Mouse (Mus musculus): Measurements from ENCODE around the gene Gbp3. TPM values are rescaled to one million over a fixed set of nuclear protein-coding genes. Genes with fewer than 3 reads are reported as not detected.

Gene Gbp3
- polyA plus RNA-seq, 1 experiment from 2014 or later, result 0.23 TPM

- no peaks in the 10 kb centered on the region for H3K9me3 ChIP-seq
- H3K27me3 ChIP-seq (ENCODE audit: insufficient read depth, poor library complexity, severe bottlenecking), result no peaks in the 10 kb centered on the region
- no peak for DNase-seq (ENCODE audit: low spot score)
- H3K36me3 ChIP-seq, result no peaks in the 10 kb centered on the region
- H3K27ac ChIP-seq, result no peak overlapping the region
- no peak overlapping the region for H3K4me3 ChIP-seq
- no peaks in the 10 kb centered on the region for H3K4me1 ChIP-seq
Measured at GRCm38 (mm10) chr3:142601675-142602074, 41.8 kb downstream of the Gbp3 start.

GRCm38 (mm10) chr3:142618658-142619057 lies 58.8 kb downstream of the Gbp3 start:
- Histone ChIP-seq H3K4me3 (no peak overlapping the region), H3K27me3 (ENCODE audit: insufficient read depth, poor library complexity, severe bottlenecking) (no peaks in the 10 kb centered on the region), H3K4me1 (no peaks in the 10 kb centered on the region), H3K36me3 (no peaks in the 10 kb centered on the region), H3K9me3 (no peaks in the 10 kb centered on the region), H3K27ac (no peak overlapping the region)
- 77% methylated on average over 3 of the region's 3 CpGs for WGBS
- DNase-seq (ENCODE audit: low spot score), result no peak

- Histone ChIP-seq H3K9me3 (no peaks in the 10 kb centered on the region), H3K27ac (no peak overlapping the region), H3K27me3 (ENCODE audit: insufficient read depth, poor library complexity, severe bottlenecking) (no peaks in the 10 kb centered on the region), H3K4me3 (no peak overlapping the region), H3K36me3 (no peaks in the 10 kb centered on the region), H3K4me1 (no peaks in the 10 kb centered on the region)
- WGBS, result 64% methylated on average over 1 of the region's 1 CpGs
- DNase-seq (ENCODE audit: low spot score), result no peak
Measured at GRCm38 (mm10) chr3:142619606-142620005, 59.8 kb downstream of the Gbp3 start.

GRCm38 (mm10) chr3:142620111-142620955 lies 60.5 kb downstream of the Gbp3 start, which contains the start of gene Gbp2:
TSS of gene Gbp2 (plus strand) at chr3:142620602.
- H3K27ac ChIP-seq, result no peak within 1 kb of the TSS
- H3K36me3 ChIP-seq, result no peaks in the 10 kb centered on the region
- H3K4me3 ChIP-seq, result no peak within 1 kb of the TSS; the same call in 1 of the 2 replicates
- WGBS, result 54% methylated on average over 4 of the region's 4 CpGs
- H3K4me1 ChIP-seq, result no peaks in the 10 kb centered on the region
- H3K27me3 ChIP-seq (ENCODE audit: insufficient read depth, poor library complexity, severe bottlenecking), result no peaks in the 10 kb centered on the region
- DNase-seq (ENCODE audit: low spot score), result no peak
- no peaks in the 10 kb centered on the region for H3K9me3 ChIP-seq

DNA sequence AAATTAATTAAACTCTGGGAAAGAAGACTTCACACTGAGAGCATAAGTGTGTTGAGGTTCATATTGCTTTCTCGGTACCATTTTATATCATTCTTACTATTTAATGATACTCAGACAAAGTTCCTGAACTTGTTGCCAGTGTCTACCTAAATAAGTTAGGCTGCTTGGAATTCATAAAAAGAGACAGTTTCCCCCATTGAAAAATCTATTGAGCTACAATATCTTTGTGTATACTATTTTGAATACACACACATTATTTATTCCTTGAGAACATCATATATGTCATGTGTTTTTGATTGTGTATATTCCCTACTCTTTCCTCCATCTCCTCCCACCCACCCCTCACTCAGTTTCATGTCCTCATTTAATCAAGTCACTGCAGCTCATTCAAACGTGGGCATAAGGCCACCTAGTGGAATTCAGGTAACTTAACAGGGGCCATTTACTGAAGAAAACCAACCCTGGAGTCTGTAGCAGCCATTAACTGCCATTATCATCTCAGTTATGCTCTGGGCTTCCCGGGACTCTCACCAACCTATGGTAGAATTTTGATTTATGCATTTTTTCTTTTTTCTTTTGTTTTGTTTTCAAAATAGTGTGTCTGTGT lies 61.2 kb downstream of the Gbp3 start:
- DNase-seq (ENCODE audit: low spot score), result no peak
- Histone ChIP-seq H3K27ac (no peak overlapping the region), H3K27me3 (ENCODE audit: insufficient read depth, poor library complexity, severe bottlenecking) (no peaks in the 10 kb centered on the region), H3K9me3 (no peaks in the 10 kb centered on the region), H3K4me1 (no peaks in the 10 kb centered on the region), H3K4me3 (no peak overlapping the region), H3K36me3 (no peaks in the 10 kb centered on the region)
- WGBS, result 50% methylated on average over 3 of the region's 3 CpGs

Other genes starting within 250 kb of the Gbp3 start
- 162 and 264 TPM in 2 replicates for gene Pdlim5, start 164.3 kb upstream of the Gbp3 start, polyA plus RNA-seq (2016; fragmentation: Nextera tagmentation; extraction: Ambion mirVana)
- gene Gbp5, start 66.0 kb upstream of the Gbp3 start, polyA plus RNA-seq (2016; fragmentation: Nextera tagmentation; extraction: Ambion mirVana), result not detected in 2 replicates
- 0.53 and 1.0 TPM in 2 replicates for gene Gbp7, start 29.7 kb upstream of the Gbp3 start, polyA plus RNA-seq (2016; fragmentation: Nextera tagmentation; extraction: Ambion mirVana)
- gene Gbp2b, start 34.8 kb downstream of the Gbp3 start, polyA plus RNA-seq (2016; fragmentation: Nextera tagmentation; extraction: Ambion mirVana), result not detected in 2 replicates
- 0.32 and 0.53 TPM in 2 replicates for gene Gbp2, start 60.6 kb downstream of the Gbp3 start, polyA plus RNA-seq (2016; fragmentation: Nextera tagmentation; extraction: Ambion mirVana)
- gene Kyat3, start 141.0 kb downstream of the Gbp3 start, polyA plus RNA-seq (2016; fragmentation: Nextera tagmentation; extraction: Ambion mirVana), result 10.6 and 11.6 TPM in 2 replicates
- gene Gtf2b, start 205.0 kb downstream of the Gbp3 start, polyA plus RNA-seq (2016; fragmentation: Nextera tagmentation; extraction: Ambion mirVana), result 63.1 and 73.2 TPM in 2 replicates